Mouse (Mus musculus) mouse embryonic stem cell (cell line): ENCODE measurements around the gene Crisp4.

ENCODE experiments used
- in situ Hi-C, 2 experiments: fragments of 300-500 bp; cut with MboI; formaldehyde crosslinking; loops; 1 replicate in 1 of 2; 3 replicates in 1 of 2; pipeline ENCODE4 v1.14.3; 2019 to 2020; ENCODE audit warnings: low sequenced_read_pairs in 2 of 2, low pct_unique_long_range_greater_than_20kb in 1 of 2, mixed read lengths in 1 of 2; ENCODE audit not compliant: unreplicated experiment in 1 of 2

The Crisp4 gene

DNA sequence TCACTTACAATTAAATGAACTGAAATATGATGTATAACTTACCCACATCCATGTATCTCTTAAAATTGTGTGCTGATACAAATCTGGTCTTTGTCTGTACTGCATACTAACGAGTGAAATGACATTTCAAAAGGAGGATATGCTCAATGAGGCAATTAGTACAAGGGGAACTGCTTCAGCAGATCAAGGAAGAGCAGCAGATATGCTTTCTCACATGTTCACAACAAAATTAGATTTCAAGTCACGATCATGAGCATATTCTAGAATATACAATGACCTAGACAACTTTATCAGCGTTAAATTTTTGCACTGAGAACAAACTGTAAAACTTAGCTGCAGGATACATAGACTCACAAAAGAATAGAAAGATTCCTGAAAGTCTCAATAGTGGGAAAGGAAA lies at the start of gene Crisp4:
TSS of gene Crisp4 (minus strand) at position 101 of the 400 bp plus-strand sequence.
- in situ Hi-C loops, result no loop called here

- in situ Hi-C loops, result no loop called here
Observed at GRCm38 (mm10) chr1:18191719-18192118, 46.0 kb upstream of the Crisp4 start.

GRCm38 (mm10) chr1:18190714-18191712 lies 45.3 kb upstream of the Crisp4 start:
- in situ Hi-C loops, result no loop called here

DNA sequence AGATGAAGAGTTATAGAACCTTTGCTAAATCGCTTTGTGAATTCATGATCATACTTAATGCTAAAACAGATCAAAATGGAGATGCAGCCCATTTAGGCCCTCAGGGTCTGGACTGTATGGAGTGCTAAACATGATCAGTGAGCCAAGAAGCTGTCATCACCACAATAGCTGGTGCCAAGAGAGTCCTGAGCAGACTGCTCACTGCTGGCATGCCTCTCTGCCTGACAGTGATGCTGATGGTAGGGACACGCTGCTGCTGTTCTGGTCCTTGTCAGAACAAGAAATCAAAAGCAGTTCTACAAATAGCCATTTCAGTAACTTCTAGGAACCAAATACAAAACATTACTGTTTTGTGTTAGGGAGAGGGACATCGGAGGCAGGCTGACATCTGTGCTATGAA lies 35.5 kb upstream of the Crisp4 start:
- in situ Hi-C loops, result no loop called here

- in situ Hi-C loops, result no loop called here
Observed at GRCm38 (mm10) chr1:18170573-18170972, 24.9 kb upstream of the Crisp4 start.

- in situ Hi-C loops, result no loop called here
Observed at GRCm38 (mm10) chr1:18168261-18168660, 22.6 kb upstream of the Crisp4 start.

DNA sequence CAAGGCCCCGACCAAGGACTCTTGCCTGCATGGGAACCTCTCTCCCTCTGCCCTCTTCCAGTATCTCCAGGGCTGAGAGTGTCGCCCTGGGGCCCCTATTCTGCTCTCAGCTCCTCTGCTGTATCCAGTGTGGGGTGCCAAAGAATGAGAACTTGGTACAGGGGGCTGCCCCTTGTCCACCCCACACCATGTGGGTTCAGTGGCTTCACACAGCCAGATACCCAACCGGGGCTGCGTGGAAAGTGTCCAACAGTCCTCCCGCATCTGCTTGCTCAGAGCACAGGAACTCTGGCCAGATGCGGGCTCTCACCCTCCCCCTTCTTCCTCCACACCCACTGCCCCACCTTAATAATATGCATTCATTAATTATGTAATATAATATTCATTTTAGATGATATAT lies 13.4 kb upstream of the Crisp4 start:
- in situ Hi-C loops, result no loop called here

- in situ Hi-C loops, result no loop called here
Observed at GRCm38 (mm10) chr1:18148211-18148610, 2.5 kb upstream of the Crisp4 start.

- in situ Hi-C loops, result no loop called here
Observed at GRCm38 (mm10) chr1:18131691-18132090, 14.0 kb downstream of the Crisp4 start.

DNA sequence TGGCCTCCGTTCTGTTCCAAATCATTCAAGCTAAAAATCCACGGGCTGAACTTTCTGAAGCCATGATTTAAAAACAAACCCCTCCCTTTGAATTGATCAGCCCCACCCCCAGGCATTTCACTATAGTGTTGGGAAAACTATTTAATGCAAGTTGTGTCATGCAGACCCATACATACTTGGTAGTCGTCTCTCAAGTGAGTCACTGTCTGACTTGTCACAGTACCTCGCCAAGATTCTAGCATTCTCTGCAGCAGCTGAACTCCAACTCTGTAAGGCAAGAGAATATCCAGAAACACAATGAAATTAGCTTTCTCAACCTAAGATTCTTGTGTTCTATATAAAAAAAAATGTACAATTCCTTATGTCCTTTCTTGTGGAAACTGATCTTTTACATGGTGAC lies 15.7 kb downstream of the Crisp4 start:
- in situ Hi-C loops, result no loop called here

DNA sequence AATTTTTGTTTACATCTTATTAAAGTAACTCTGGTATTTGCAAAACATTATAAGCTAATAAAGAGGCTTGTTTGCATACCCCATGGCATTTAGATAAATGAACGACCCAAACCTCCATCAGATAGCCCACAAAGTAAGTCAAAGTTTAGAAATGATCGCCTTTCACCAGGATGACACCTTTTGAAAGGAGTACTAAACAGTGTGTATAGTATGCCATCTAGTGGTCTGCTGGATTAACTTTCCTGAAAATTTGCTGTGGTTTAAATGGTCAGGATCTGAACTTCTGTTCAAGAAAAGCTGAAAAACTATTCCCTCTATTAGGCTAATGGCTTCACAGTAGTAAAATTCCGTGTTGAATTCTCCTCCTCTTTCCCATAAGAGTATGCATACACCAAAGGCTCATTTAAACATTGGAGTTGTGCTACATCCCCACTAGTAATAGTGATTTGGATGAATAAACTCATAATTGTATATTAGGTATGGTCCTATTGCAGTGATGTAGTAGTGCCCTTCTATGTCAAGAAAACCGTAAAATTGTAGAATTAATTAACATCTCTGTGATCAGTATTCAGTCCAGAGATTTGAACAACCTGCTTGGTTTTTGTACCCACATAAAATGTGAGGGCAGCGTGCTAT lies 38.9 kb downstream of the Crisp4 start:
- in situ Hi-C loops, result loop anchor here (25.0 kb wide), 1 partner anchor 120 kb away; no protein-coding TSS in a partner anchor

- in situ Hi-C loops, result loop anchor here (25.0 kb wide), 1 partner anchor 119 kb away; no protein-coding TSS in a partner anchor
Observed at GRCm38 (mm10) chr1:18105866-18106529, 39.7 kb downstream of the Crisp4 start.

GRCm38 (mm10) chr1:18105029-18105865 lies 40.5 kb downstream of the Crisp4 start:
- in situ Hi-C loops, result loop anchor here (25.0 kb wide), 1 partner anchor 118 kb away; no protein-coding TSS in a partner anchor
